Mouse (Mus musculus): ENCODE results near the gene Ulk4.

DNA sequence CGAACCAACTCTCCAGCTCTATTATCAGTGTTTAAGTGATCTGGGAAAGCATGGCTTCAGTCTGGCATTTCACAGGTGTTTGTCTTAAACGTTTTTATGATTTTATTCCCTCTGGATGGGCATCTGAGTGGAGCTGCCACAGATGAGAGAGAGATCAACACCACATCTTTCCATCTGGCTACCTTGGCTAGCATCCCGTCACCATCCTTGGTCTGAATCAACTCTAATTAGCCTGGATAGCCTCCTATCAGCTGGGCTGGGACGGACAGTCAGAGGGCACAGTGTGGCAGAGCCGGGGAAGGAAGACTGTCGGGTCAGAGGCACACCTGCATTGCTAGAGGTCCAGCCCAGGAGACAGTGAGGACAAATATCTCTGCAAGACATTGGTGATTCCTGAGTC, 4.9 kb upstream of the Ulk4 start:
- TF ChIP-seq CTCF (IDR thresholded peaks at IDR 0.05; ENCODE audit: borderline replicate concordance, insufficient read depth, low read length), result no peak
- no peak for TF ChIP-seq POLR2A (IDR thresholded peaks at IDR 0.05; ENCODE audit: low read depth, low read length)
